Mouse (Mus musculus) ovary, postnatal 10 days (tissue): ENCODE results near the gene Sgms1.
"Not testable (repeated sequence)": the region's sequence is repeated elsewhere in the genome, so short reads cannot be mapped to it uniquely, and the experiment has no call there.

Experiments used
- DNase-seq: peaks from one replicate; pipeline ENCODE4 v3.0.0; 2022; ENCODE audit warnings: low spot score

Gene Sgms1

DNA sequence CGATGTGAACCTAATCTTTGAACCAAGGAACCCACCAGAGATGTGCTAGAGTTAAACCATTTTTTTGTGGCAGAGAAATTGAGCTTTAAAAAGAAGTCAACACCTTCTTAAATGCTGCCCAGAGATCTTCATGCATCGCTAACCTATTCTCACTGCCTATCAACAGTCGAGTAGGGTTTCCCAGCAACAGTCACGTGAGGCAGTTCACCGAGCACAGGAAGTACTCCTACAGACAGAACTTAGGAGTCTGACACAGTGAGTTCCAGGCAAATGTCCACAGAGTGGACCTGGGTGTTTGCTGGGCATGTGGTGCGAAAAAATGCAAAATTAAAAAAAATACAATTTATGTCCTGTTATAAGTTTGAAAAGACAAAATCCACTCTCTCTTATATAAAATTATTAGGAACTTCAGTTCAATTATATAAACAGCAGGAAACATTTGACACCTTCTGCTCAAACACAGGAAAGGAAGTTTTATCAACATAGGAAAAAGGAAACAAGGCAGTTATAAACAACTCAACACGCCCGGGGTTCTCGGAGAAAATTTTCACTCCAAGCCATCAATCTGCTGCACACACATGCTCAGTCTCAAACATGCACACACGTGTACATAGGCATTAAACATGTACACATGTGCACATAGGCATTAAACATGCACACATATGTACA is 64.3 kb downstream of the Sgms1 start:
- DNase-seq = no peak

DNA sequence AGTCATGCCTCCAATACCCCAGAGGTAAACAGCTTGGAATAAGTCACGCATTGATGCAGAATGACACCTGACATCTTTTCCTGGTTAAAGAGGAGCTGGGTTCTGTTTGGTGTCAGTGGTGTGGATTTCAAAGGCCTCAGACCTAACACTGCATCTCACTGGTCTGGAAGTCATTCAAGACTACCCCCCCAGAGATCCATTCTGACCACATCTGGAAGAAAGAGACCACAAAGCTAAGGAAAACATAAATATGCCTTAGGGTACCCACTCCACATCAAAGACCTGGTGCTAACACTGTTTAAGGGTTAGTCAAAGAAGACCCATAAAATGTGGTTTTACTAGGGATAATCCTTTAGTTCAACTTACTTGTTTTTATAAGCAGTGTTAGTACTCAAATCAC is 65.0 kb downstream of the Sgms1 start:
- no peak for DNase-seq

DNA sequence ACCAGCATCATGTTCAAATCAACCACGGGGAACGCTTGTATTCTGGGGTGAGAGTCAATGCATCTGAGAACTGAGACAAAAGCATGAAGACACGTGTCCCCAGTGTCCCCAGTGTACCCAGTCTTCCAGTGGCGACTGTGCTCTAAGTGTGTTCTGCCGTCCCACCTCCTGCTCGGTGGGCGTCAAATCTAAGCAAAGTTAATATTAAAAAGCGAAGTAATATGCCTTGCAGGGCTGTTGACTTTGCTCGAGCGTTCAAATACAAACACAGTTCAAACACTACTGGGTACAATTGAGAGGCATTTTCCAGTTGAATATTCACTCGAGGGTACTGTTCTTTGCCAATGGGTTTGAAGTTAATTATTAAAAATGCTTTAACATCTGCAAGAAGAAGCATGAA is 66.4 kb downstream of the Sgms1 start:
- no peak for DNase-seq

DNA sequence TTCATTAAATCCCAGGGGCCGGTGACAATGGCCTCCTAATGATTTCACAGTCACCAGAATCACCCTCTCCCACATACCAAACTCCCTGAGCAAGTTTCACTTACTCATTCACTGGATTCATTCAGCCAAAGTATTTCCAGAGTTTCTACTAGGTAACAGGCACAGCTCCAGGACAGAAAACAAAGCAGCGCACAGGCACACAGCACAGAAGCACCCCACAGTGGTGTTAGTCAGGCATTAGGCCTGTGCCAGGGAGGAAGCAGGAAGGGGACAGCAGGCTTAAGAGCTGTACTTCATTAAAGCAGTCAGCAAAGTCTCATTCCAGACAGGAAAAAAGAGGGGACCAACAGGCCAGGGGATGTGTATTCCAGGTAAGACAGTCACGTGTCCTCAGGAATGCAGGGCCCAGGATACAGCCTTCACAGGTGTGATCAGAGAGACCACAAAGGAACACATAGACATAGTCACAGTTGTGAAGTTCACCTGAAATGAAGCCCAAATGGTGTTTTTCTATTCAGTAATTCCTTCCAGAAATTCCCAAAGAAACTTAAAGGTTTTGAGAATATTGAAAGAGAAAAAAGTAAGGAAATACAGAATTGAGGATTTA is 67.0 kb downstream of the Sgms1 start:
- no peak for DNase-seq

GRCm38 (mm10) chr19:32320366-32320666 is 69.2 kb downstream of the Sgms1 start:
- peak; percentile 29 for DNase-seq

- DNase-seq = no peak
Measured at GRCm38 (mm10) chr19:32319531-32320365, 69.8 kb downstream of the Sgms1 start.

DNA sequence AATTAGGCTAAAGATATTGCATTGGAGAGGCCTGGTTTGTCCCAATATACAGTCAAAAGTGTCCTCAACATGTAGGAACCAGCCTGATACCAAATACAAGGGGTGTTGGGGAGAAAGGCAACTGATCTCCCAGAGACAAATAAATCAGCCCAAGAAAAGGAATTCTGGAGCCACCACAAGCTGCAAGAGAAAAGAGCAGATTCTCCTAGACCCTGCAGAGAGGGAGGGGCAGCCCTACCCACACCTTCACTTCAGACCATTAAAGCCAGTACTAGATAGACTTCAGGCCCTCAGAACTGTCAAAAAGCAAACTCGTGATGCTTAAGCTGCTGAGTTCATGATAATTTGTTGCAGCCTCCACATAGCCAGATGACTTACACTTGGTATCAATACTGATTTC is 70.5 kb downstream of the Sgms1 start:
- no peak for DNase-seq

DNA sequence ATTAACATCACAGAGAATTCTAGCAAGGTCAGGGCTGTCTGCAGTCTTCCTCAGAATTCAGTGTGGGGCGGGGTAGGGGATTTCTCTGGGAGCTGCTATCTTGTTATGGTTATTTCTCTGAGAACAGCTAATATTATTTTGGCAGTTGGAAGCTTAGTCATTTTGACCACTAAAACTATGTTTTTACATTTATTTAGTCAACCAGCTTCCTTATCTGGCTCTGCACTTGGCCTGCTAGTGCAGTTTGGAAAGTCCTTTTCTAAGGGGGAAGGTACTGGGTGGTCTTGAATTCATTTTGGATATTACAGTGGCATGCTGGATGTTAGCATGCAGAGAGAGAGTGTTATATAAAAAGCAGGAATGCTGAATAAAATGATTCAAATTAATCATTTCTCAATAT is 72.2 kb downstream of the Sgms1 start:
- not testable (repeated sequence) for DNase-seq

DNA sequence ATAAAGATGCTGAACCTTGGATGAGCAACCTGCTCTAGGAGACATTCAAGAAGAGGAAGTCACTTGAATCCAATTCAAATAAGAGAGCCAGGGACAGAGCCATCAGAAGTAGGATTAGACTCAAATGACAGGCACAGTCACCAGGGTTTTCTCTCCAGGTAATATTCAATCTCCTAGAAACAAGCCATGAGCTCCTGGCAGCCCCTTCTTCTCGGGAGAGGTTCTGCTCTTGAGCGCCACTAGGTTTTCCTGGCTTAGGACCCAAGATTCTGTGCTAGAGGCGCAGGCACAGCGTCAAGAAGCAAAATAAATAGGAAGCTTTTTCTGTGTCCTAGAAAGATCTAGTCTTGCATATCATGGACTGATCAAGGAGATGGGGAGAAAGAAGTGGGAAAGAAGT is 76.2 kb downstream of the Sgms1 start:
- no peak for DNase-seq

- DNase-seq = no peak
Measured at GRCm38 (mm10) chr19:32311762-32312161, 77.8 kb downstream of the Sgms1 start.

GRCm38 (mm10) chr19:32311063-32311462 is 78.5 kb downstream of the Sgms1 start:
- no peak for DNase-seq

DNA sequence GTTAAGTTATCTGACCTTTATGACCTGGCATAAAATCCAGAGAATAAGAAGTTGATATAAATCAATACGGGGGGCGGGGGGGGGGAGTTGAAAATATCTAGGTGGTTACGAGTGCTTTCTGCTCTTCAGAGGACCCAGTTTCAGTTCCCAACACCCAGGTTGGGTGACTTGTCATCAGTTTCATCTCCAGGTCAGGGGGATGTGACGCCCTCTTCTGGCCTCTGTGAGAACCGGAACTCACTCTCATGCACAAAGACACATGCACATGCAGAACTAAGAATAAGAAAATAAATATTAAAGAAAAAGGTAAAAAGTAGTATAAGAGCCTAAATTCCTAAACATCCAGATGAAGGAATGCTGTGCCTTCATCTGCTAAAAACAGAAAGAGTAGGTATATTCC is 79.0 kb downstream of the Sgms1 start:
- no peak for DNase-seq

DNA sequence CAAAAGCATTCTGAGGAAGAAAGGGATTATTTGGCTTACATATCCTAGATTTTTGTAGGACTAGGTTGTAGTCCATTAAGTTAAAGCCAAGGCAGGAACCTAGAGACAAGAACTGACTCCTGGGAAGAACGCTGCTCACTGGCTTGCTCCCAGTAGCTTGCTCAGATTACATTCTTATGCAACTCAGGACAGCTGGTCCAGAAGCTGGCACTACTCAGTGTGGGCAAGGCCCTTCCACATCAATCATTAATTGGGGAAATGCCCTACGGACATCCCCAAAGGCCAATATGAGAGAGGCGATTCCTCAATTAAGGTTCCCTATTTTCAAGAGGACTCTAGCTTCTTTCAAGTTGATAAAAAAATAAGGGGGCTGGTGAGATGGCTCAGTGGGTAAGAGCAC is 80.2 kb downstream of the Sgms1 start:
- DNase-seq = no peak

GRCm38 (mm10) chr19:32308311-32308710 is 81.2 kb downstream of the Sgms1 start:
- DNase-seq = no peak

- DNase-seq = no peak
Measured at GRCm38 (mm10) chr19:32304898-32305297, 84.6 kb downstream of the Sgms1 start.

- DNase-seq = no peak
Measured at GRCm38 (mm10) chr19:32304008-32304873, 85.3 kb downstream of the Sgms1 start.

GRCm38 (mm10) chr19:32302835-32303381 is 86.6 kb downstream of the Sgms1 start:
- no peak for DNase-seq

- no peak for DNase-seq
Measured at GRCm38 (mm10) chr19:32301568-32301967, 87.9 kb downstream of the Sgms1 start.

GRCm38 (mm10) chr19:32298221-32298620 is 91.3 kb downstream of the Sgms1 start:
- no peak for DNase-seq

DNA sequence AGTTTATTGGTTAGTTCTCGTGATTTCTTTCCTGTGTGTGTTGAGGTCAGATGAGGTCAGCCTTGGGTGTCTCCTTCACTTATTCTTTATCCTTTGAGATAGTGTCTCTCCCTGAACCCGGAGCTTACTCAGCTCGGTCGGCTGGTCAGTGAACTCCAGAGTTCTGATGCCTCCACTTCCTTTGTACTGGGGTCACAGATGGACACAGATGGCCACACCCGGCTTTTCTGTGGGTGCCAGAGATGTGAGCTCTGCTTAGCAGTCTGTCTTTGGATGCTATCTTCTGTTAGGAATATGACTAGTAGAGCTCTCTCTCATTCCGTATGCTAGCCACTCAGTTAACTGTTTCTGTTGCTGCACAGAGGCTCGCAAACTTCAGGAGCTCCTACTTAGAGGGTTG is 92.7 kb downstream of the Sgms1 start:
- DNase-seq = no peak

- no peak for DNase-seq
Measured at GRCm38 (mm10) chr19:32295581-32295980, 93.9 kb downstream of the Sgms1 start.
